Mouse (Mus musculus) erythroblast, embryonic 14.5 days (primary cell): Measurements from ENCODE around the gene Ypel2.

Experiments used
- GATA1 ChIP-seq: IDR thresholded peaks from 2 replicates; pipeline ENCODE4 v1.6.1; 2012; ENCODE audit warnings: low read length, inconsistent platforms, mixed read lengths
- TAL1 ChIP-seq: IDR thresholded peaks from 3 replicates; pipeline ENCODE4 v1.6.1; 2012; ENCODE audit warnings: low read length, inconsistent platforms, mixed read lengths

GRCm38 (mm10) chr11:86996266-86996665 is 2.8 kb upstream of the Ypel2 start:
- TF ChIP-seq GATA1 (no peak), TAL1 (no peak)
